7 mouse cellular contexts compared by ENCODE assay signal in genomic region chr7:24316567-24317092, GRCm38 (mm10). TPM values are rescaled to one million over a fixed set of nuclear protein-coding genes. Genes with fewer than 3 reads are reported as not detected.
A peak's percentile ranks its signal among the peaks of the same experiment; 100 is the strongest.
DNase-seq lines count a peak whose midpoint lies in the region; ATAC-seq lines count a peak whose summit lies in the region.

Gene Zfp94, minus strand, starts transcription at chr7:24316666.

- peak within 1 kb of the TSS; percentile 71 for H3K4me2 ChIP-seq in embryonic facial prominence, embryonic 12.5 days (replicated peaks)
- H3K4me2 ChIP-seq in limb, embryonic 11.5 days (ENCODE audit: low read depth, severe bottlenecking), result peak within 1 kb of the TSS; percentile 85
- peak within 1 kb of the TSS; percentile 80 for H3K4me2 ChIP-seq in midbrain, embryonic 14.5 days (ENCODE audit: low read length)

- H3K9ac ChIP-seq in embryonic facial prominence, embryonic 12.5 days, result peak within 1 kb of the TSS; percentile 73
- H3K9ac ChIP-seq in limb, embryonic 11.5 days (ENCODE audit: low read length), result peak within 1 kb of the TSS; percentile 81
- peak within 1 kb of the TSS; percentile 90 for H3K9ac ChIP-seq in midbrain, embryonic 14.5 days (replicated peaks; ENCODE audit: low read length)

- peaks cover 9% of the 10 kb centered on the region for H3K36me3 ChIP-seq in embryonic facial prominence, embryonic 12.5 days
- H3K36me3 ChIP-seq in limb, embryonic 11.5 days (ENCODE audit: control insufficient read depth, insufficient read depth, low read length), result no peaks in the 10 kb centered on the region
- H3K36me3 ChIP-seq in midbrain, embryonic 14.5 days (ENCODE audit: control insufficient read depth, insufficient read depth, low read length), result peaks cover 10% of the 10 kb centered on the region

- no peaks in the 10 kb centered on the region for H3K27me3 ChIP-seq in embryonic facial prominence, embryonic 12.5 days
- no peaks in the 10 kb centered on the region for H3K27me3 ChIP-seq in limb, embryonic 11.5 days (ENCODE audit: control insufficient read depth, insufficient read depth, low read length)
- H3K27me3 ChIP-seq in midbrain, embryonic 14.5 days (ENCODE audit: control insufficient read depth, insufficient read depth, low read length), result no peaks in the 10 kb centered on the region

- DNase-seq in adrenal gland, postnatal 25 days, result peak; percentile 94
- DNase-seq in heart, adult 11 months, result peak; percentile 99
- DNase-seq in kidney, adult 18-20 months, result peak; percentile 96
- peak; percentile 95 for DNase-seq in limb, embryonic 11.5 days (ENCODE audit: low spot score)
- DNase-seq in midbrain, embryonic 14.5 days, result peak; percentile 99
- DNase-seq in spleen, adult 18-20 months, result peak; percentile 89

- peak; percentile 92 for ATAC-seq in embryonic facial prominence, embryonic 12.5 days (ENCODE audit: insufficient number of reproducible peaks, insufficient read depth, low FRiP score, low TSS enrichment)
- ATAC-seq in limb, embryonic 11.5 days (ENCODE audit: insufficient number of reproducible peaks, low FRiP score, low TSS enrichment, low read depth), result peak; percentile 94
- peak; percentile 95 for ATAC-seq in midbrain, embryonic 14.5 days (ENCODE audit: low FRiP score, low TSS enrichment)

- H3K9me3 ChIP-seq in embryonic facial prominence, embryonic 12.5 days, result no peaks in the 10 kb centered on the region
- no peaks in the 10 kb centered on the region for H3K9me3 ChIP-seq in limb, embryonic 11.5 days (ENCODE audit: control insufficient read depth, low read length)
- H3K9me3 ChIP-seq in midbrain, embryonic 14.5 days (ENCODE audit: control insufficient read depth, low read length), result no peaks in the 10 kb centered on the region

- H3K27ac ChIP-seq in embryonic facial prominence, embryonic 12.5 days, result peak within 1 kb of the TSS; percentile 77
- H3K27ac ChIP-seq in limb, embryonic 11.5 days (replicated peaks; ENCODE audit: low read depth, low read length), result peak within 1 kb of the TSS; percentile 39; the same call in 1 of the 2 replicates
- H3K27ac ChIP-seq in midbrain, embryonic 14.5 days (replicated peaks; ENCODE audit: low read depth, low read length), result peak within 1 kb of the TSS; percentile 77

- H3K4me1 ChIP-seq in embryonic facial prominence, embryonic 12.5 days, result peaks cover 4% of the 10 kb centered on the region; the same call in 1 of the 2 replicates
- H3K4me1 ChIP-seq in limb, embryonic 11.5 days (ENCODE audit: control insufficient read depth, insufficient read depth, low read length), result peaks cover 6% of the 10 kb centered on the region; the same call in 1 of the 2 replicates
- peaks cover 5% of the 10 kb centered on the region for H3K4me1 ChIP-seq in midbrain, embryonic 14.5 days (ENCODE audit: control insufficient read depth, insufficient read depth, low read length)

- WGBS in embryonic facial prominence, embryonic 12.5 days, result 1% methylated on average over 33 of the region's 33 CpGs
- WGBS in limb, embryonic 11.5 days, result 1% methylated on average over 33 of the region's 33 CpGs
- WGBS in midbrain, embryonic 14.5 days, result under 1% methylated on average over 33 of the region's 33 CpGs

- H3K4me3 ChIP-seq in embryonic facial prominence, embryonic 12.5 days, result peak within 1 kb of the TSS; percentile 61
- peak within 1 kb of the TSS; percentile 62 for H3K4me3 ChIP-seq in limb, embryonic 11.5 days (ENCODE audit: low read depth, low read length)
- H3K4me3 ChIP-seq in midbrain, embryonic 14.5 days (replicated peaks; ENCODE audit: low read depth, low read length), result peak within 1 kb of the TSS; percentile 62

RNA-seq across cellular contexts. Expression of gene Zfp94, which starts in this region (rescaled TPM):
- 4.1 and 6.6 TPM in 2 replicates for total RNA-seq in adrenal gland, postnatal 25 days (2021)
- 15.8 and 16.4 TPM in 2 replicates for polyA plus RNA-seq in embryonic facial prominence, embryonic 12.5 days (2016; fragmentation: Nextera tagmentation; extraction: Ambion mirVana)
- polyA plus RNA-seq in limb, embryonic 11.5 days (2014; fragmentation: Nextera tagmentation; extraction: Ambion mirVana), result 13.2 and 14.2 TPM in 2 replicates
- 18.9 and 19.2 TPM in 2 replicates for polyA plus RNA-seq in midbrain, embryonic 14.5 days (2014; fragmentation: Nextera tagmentation; extraction: Ambion mirVana)

Comparison
In these comparisons a context has a peak if more than half of its experiments do, and no peak if none do; other contexts are left out.
1. Peak in every context shown above with its lines: DNase-seq, ATAC-seq, H3K4me3 ChIP-seq and H3K27ac ChIP-seq.